8 mouse cellular contexts compared by ENCODE assay signal in the genomic region with DNA sequence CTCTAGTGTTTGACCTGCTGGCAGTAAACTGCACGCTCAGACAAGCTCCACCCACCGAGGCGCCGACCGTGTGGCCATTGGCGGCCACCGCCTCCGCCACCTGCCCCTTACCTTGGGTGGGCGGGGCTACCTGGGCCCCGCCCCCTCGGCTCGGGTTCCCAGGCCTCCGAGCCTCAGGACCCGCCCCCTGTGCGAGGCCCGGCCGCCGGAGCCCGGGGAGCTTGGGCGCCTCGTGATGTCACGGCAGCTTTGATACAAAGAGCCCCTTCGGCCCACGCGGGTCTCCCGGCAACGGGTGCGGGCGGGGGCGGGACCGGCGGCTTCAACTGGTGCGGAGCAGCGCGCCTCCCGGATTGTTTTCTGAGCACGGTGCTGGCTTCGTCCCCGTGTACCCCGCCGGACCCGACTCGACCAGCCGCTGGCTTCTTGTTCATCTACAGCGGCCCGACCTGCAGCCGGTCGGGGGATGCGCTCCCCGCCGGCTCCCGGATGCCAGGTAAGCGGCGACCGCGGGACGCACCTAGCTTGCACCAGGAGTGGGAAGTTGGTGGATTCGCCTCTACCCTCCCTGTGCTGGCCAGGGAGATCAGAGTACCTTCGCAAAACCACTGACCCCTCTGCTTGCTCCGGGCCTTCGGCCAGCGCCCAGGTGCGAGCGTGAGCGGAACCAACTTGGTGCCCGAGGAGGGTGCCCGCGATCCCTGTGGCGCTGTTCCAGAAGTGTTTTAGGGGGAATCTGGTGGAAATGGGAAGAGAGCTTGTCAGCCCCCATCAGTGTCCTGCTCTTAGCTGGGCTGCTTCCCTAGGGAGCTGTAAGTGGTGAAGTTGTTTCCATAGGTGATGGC.
DNase-seq lines count a peak whose midpoint lies in the region; ATAC-seq lines count a peak whose summit lies in the region.

No protein-coding gene starts in this region.

- H3K9ac ChIP-seq in heart, embryonic 12.5 days: peak overlapping the region; percentile 66
- H3K9ac ChIP-seq in kidney, embryonic 15.5 days: peak overlapping the region; percentile 70
- H3K9ac ChIP-seq in liver, embryonic 12.5 days: peak overlapping the region; percentile 50

- H3K9me3 ChIP-seq in heart, embryonic 12.5 days (replicated peaks): no peaks in the 10 kb centered on the region
- H3K9me3 ChIP-seq in kidney, embryonic 15.5 days (replicated peaks): no peaks in the 10 kb centered on the region
- H3K9me3 ChIP-seq in liver, embryonic 12.5 days (replicated peaks): no peaks in the 10 kb centered on the region

- H3K27ac ChIP-seq in heart, embryonic 12.5 days (ENCODE audit: poor library complexity, severe bottlenecking): no peak overlapping the region
- H3K27ac ChIP-seq in kidney, embryonic 15.5 days: peak overlapping the region; percentile 68
- H3K27ac ChIP-seq in liver, embryonic 12.5 days: no peak overlapping the region

- no peaks in the 10 kb centered on the region for H3K36me3 ChIP-seq in heart, embryonic 12.5 days
- H3K36me3 ChIP-seq in kidney, embryonic 15.5 days: no peaks in the 10 kb centered on the region
- H3K36me3 ChIP-seq in liver, embryonic 12.5 days: no peaks in the 10 kb centered on the region
- H3K36me3 ChIP-seq in splenic B cell, adult 2 months (ENCODE audit: control insufficient read depth, insufficient read depth, low read length, poor library complexity, severe bottlenecking): no peaks in the 10 kb centered on the region

- peaks cover 9% of the 10 kb centered on the region for H3K4me1 ChIP-seq in heart, embryonic 12.5 days (replicated peaks)
- peaks cover 45% of the 10 kb centered on the region for H3K4me1 ChIP-seq in kidney, embryonic 15.5 days
- H3K4me1 ChIP-seq in liver, embryonic 12.5 days: peaks cover 31% of the 10 kb centered on the region

- H3K4me3 ChIP-seq in heart, embryonic 12.5 days: peak overlapping the region; percentile 50
- peak overlapping the region; percentile 64 for H3K4me3 ChIP-seq in kidney, embryonic 15.5 days (replicated peaks)
- peak overlapping the region; percentile 49 for H3K4me3 ChIP-seq in liver, embryonic 12.5 days

- WGBS in heart, embryonic 12.5 days: under 1% methylated on average over 68 of the region's 69 CpGs
- under 1% methylated on average over 69 of the region's 69 CpGs for WGBS in kidney, embryonic 15.5 days
- WGBS in liver, embryonic 12.5 days (ENCODE audit: insufficient replicate concordance): 2% methylated on average over 69 of the region's 69 CpGs

- peaks cover 42% of the 10 kb centered on the region for H3K27me3 ChIP-seq in heart, embryonic 12.5 days (replicated peaks)
- peaks cover 13% of the 10 kb centered on the region; the same call in 1 of the 2 replicates for H3K27me3 ChIP-seq in kidney, embryonic 15.5 days
- H3K27me3 ChIP-seq in liver, embryonic 12.5 days (replicated peaks): peaks cover 45% of the 10 kb centered on the region
- no peaks in the 10 kb centered on the region for H3K27me3 ChIP-seq in splenic B cell, adult 2 months (ENCODE audit: control insufficient read depth, insufficient read depth, low read length, poor library complexity, severe bottlenecking)

- peak; percentile 92 for DNase-seq in heart, adult 11 months
- no peak for DNase-seq in heart, adult 8-10 months (ENCODE audit: low spot score)
- peak; percentile 94 for DNase-seq in embryo, embryonic 10.5 days (ENCODE audit: low spot score)
- DNase-seq in natural killer cell, adult 2 months (ENCODE audit: low spot score in 2 of 2): peak; percentile 68 to 76
- DNase-seq in splenic B cell, adult 2 months (ENCODE audit: low read depth, low spot score): peak; percentile 81

- peak overlapping the region; percentile 94 for H3K4me2 ChIP-seq in heart, embryonic 12.5 days
- H3K4me2 ChIP-seq in kidney, embryonic 15.5 days: peak overlapping the region; percentile 98
- peak overlapping the region; percentile 77 for H3K4me2 ChIP-seq in liver, embryonic 12.5 days

- ATAC-seq in heart, embryonic 12.5 days (ENCODE audit: insufficient number of reproducible peaks, low FRiP score): peak; percentile 85
- ATAC-seq in kidney, embryonic 15.5 days (replicated peaks; ENCODE audit: low FRiP score): peak; percentile 88
- peak; percentile 73 for ATAC-seq in liver, embryonic 12.5 days
